Mouse (Mus musculus): Measurements from ENCODE around the gene Abcg4. TPM values are rescaled to one million over a fixed set of nuclear protein-coding genes. Genes with fewer than 3 reads are reported as not detected.

Gene Abcg4
- polyA plus RNA-seq, 1 experiment, result 0.89 TPM

- H3K27ac ChIP-seq (ENCODE audit: control insufficient read depth, insufficient read depth, low read depth, low read length), result no peak overlapping the region
- no peaks in the 10 kb centered on the region for H3K36me3 ChIP-seq (ENCODE audit: control insufficient read depth, insufficient read depth, low read length)
- H3K27me3 ChIP-seq (ENCODE audit: control insufficient read depth, insufficient read depth, low read length), result no peaks in the 10 kb centered on the region
- peaks cover 15% of the 10 kb centered on the region for H3K4me1 ChIP-seq (ENCODE audit: control insufficient read depth, insufficient read depth, low read length)
- peak; percentile 31; the same call in 1 of the 2 replicates for TF ChIP-seq CTCF (IDR thresholded peaks at IDR 0.05; ENCODE audit: control insufficient read depth, insufficient read depth, insufficient replicate concordance, low read depth, low read length)
- no peak for TF ChIP-seq POLR2A (IDR thresholded peaks at IDR 0.05; ENCODE audit: control insufficient read depth, low read depth, low read length)
- H3K4me3 ChIP-seq (ENCODE audit: control insufficient read depth, low read depth, low read length), result no peak overlapping the region
Observed at GRCm38 (mm10) chr9:44269077-44269476, 19.3 kb downstream of the Abcg4 start.

DNA sequence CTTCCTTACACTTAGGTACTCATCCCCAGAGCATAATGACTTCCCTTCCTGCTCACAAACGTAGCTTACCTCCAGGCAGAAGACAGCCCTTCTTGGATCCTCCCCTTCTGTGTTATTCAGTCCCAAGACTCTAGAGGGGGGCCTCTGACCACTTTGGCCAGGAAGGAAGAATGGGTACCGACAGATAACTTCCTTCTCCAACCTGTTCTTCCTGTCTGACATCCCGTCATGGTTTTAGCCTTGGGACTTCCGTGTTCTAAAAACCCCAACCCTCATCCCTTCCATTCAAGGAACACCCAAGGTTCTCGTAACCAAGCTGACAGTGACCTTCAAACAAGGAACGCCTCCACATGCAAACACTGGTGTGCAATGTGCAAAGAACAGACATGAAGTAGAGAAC, 20.0 kb downstream of the Abcg4 start, which contains the start of gene Nlrx1:
TSS of gene Nlrx1 (minus strand) at position 168 of the 400 bp plus-strand sequence.
- Histone ChIP-seq H3K27ac (ENCODE audit: control insufficient read depth, insufficient read depth, low read depth, low read length) (peak within 1 kb of the TSS; percentile 69), H3K36me3 (ENCODE audit: control insufficient read depth, insufficient read depth, low read length) (no peaks in the 10 kb centered on the region), H3K4me3 (ENCODE audit: control insufficient read depth, low read depth, low read length) (peak within 1 kb of the TSS; percentile 79), H3K27me3 (ENCODE audit: control insufficient read depth, insufficient read depth, low read length) (no peaks in the 10 kb centered on the region), H3K4me1 (ENCODE audit: control insufficient read depth, insufficient read depth, low read length) (peaks cover 21% of the 10 kb centered on the region)
- TF ChIP-seq POLR2A (IDR thresholded peaks at IDR 0.05; ENCODE audit: control insufficient read depth, low read depth, low read length) (no peak), CTCF (IDR thresholded peaks at IDR 0.05; ENCODE audit: control insufficient read depth, insufficient read depth, insufficient replicate concordance, low read depth, low read length) (no peak)

DNA sequence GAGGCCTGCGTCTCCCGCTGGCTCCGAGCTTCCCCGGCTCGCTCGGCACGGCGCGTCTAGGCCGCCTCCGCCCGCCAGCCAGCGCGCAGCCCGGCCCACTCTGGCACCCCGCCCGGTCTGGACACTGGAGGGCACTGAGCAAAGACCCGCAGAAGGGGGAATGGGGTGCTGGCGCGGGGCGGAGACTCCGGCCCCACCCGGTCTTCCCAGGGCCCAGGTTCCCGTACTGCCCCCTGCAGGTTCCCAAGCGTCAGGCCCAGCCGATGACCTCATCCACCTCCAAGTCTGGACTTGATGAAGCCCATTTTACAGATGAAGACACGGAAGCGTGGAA, 20.4 kb downstream of the Abcg4 start:
- Histone ChIP-seq H3K36me3 (ENCODE audit: control insufficient read depth, insufficient read depth, low read length) (no peaks in the 10 kb centered on the region), H3K27ac (ENCODE audit: control insufficient read depth, insufficient read depth, low read depth, low read length) (peak overlapping the region; percentile 69), H3K4me3 (ENCODE audit: control insufficient read depth, low read depth, low read length) (peak overlapping the region; percentile 79), H3K27me3 (ENCODE audit: control insufficient read depth, insufficient read depth, low read length) (no peaks in the 10 kb centered on the region), H3K4me1 (ENCODE audit: control insufficient read depth, insufficient read depth, low read length) (peaks cover 22% of the 10 kb centered on the region)
- TF ChIP-seq POLR2A (IDR thresholded peaks at IDR 0.05; ENCODE audit: control insufficient read depth, low read depth, low read length) (0 out of 2 replicates have a peak, but pooled peaks have one; percentile 25), CTCF (IDR thresholded peaks at IDR 0.05; ENCODE audit: control insufficient read depth, insufficient read depth, insufficient replicate concordance, low read depth, low read length) (peak; percentile 54; the same call in 1 of the 2 replicates)

DNA sequence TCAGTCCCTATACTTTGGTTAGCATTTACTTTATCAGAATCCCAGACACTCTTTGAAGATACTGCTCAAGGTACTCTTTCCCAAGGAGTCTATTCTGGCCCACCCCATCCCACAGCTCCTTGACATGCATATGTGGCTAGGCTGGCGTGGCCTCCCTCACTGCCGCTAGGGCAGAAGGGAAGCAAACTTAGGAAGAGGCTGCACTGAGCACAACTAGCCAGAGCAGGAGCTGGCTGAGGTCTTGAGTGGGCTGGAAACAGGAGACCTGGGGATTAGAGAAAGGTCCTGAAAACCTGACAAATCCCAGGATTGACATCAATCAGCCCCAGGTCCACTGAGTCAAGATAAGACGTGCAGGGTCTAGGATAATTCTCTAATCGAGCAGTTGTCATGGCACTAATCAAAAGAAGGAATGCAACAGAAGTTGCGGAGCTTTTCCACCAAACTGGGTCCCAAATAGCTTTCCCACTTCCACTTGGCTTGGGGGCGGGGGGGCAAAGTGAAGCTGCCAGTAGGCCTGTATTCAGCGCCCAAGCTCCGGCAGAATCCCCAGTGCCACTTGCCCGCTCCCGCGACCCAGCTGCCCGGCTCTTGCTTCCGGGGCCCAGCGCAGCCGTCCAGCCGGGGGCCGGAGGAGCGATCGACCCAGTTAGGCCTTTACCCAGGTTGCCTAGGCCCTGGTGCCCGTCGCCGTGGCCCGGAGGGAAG, 20.9 kb downstream of the Abcg4 start:
- Histone ChIP-seq H3K4me3 (ENCODE audit: control insufficient read depth, low read depth, low read length) (peak overlapping the region; percentile 79), H3K36me3 (ENCODE audit: control insufficient read depth, insufficient read depth, low read length) (no peaks in the 10 kb centered on the region), H3K4me1 (ENCODE audit: control insufficient read depth, insufficient read depth, low read length) (peaks cover 22% of the 10 kb centered on the region), H3K27ac (ENCODE audit: control insufficient read depth, insufficient read depth, low read depth, low read length) (peak overlapping the region; percentile 69), H3K27me3 (ENCODE audit: control insufficient read depth, insufficient read depth, low read length) (no peaks in the 10 kb centered on the region)
- TF ChIP-seq POLR2A (IDR thresholded peaks at IDR 0.05; ENCODE audit: control insufficient read depth, low read depth, low read length) (no peak), CTCF (IDR thresholded peaks at IDR 0.05; ENCODE audit: control insufficient read depth, insufficient read depth, insufficient replicate concordance, low read depth, low read length) (no peak)

DNA sequence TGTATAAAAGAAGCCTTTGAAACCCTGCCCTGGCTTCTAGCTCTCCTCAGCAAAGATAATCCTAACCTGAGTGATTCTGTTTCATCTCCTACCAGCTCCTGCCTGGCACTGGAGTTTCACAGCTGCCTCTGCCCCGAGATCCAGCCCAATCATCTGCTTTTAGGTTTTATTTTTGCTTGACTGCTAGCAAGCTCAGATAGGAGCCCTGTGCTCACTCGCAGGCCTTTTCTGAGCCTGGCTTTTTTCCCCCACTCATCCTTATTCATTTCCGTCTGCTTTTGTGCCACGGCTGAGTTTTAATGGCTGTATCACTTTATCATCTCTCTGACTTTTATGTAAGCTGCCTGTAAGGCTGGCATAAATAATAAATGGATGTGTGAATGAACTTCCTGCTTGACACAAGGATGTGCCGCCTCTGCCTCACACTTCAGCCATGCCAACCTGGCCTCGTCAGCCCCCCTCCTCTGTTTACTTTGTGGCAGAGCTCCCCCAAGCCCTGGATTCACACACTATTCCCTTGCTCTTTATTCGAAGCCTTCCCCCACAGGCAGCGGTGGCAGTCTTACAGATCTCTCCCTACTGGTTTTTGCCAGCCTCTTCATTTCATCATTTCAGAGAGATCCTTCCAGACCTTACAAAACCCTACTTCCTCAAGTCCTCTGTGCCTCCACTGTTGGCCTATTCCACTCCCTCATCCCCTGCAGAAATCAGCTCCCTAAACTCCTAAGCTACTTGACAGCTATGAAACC, 21.8 kb downstream of the Abcg4 start:
- no peaks in the 10 kb centered on the region for H3K27me3 ChIP-seq (ENCODE audit: control insufficient read depth, insufficient read depth, low read length)
- H3K4me3 ChIP-seq (ENCODE audit: control insufficient read depth, low read depth, low read length), result no peak overlapping the region
- TF ChIP-seq CTCF (IDR thresholded peaks at IDR 0.05; ENCODE audit: control insufficient read depth, insufficient read depth, insufficient replicate concordance, low read depth, low read length) (no peak), POLR2A (IDR thresholded peaks at IDR 0.05; ENCODE audit: control insufficient read depth, low read depth, low read length) (no peak)
- no peaks in the 10 kb centered on the region for H3K36me3 ChIP-seq (ENCODE audit: control insufficient read depth, insufficient read depth, low read length)
- H3K4me1 ChIP-seq (ENCODE audit: control insufficient read depth, insufficient read depth, low read length), result peaks cover 22% of the 10 kb centered on the region
- H3K27ac ChIP-seq (ENCODE audit: control insufficient read depth, insufficient read depth, low read depth, low read length), result no peak overlapping the region

- TF ChIP-seq POLR2A (IDR thresholded peaks at IDR 0.05; ENCODE audit: control insufficient read depth, low read depth, low read length) (no peak), CTCF (IDR thresholded peaks at IDR 0.05; ENCODE audit: control insufficient read depth, insufficient read depth, insufficient replicate concordance, low read depth, low read length) (no peak)
- Histone ChIP-seq H3K27ac (ENCODE audit: control insufficient read depth, insufficient read depth, low read depth, low read length) (no peak overlapping the region), H3K27me3 (ENCODE audit: control insufficient read depth, insufficient read depth, low read length) (no peaks in the 10 kb centered on the region), H3K4me3 (ENCODE audit: control insufficient read depth, low read depth, low read length) (no peak overlapping the region), H3K36me3 (ENCODE audit: control insufficient read depth, insufficient read depth, low read length) (no peaks in the 10 kb centered on the region), H3K4me1 (ENCODE audit: control insufficient read depth, insufficient read depth, low read length) (peaks cover 11% of the 10 kb centered on the region)
Observed at GRCm38 (mm10) chr9:44261388-44261787, 27.0 kb downstream of the Abcg4 start.

DNA sequence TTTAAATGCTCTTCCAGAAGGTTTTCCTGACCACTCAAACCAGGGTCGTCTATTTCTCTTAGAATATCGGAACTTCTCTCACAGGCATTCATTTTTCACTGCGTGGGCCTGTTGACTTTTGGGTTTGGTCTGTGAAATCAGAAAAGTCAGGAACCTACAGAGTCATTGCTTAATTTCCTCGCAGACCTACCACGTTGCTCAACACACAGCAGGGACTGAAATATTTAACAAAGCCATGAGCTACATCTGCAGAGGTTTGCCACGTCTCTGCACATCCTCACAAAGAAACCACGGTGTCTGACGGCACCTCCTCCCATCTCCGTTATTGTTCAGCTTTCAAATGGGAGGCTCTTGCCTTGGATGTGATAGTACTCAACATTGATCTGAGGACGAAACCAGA, 29.4 kb downstream of the Abcg4 start:
- no peaks in the 10 kb centered on the region for H3K36me3 ChIP-seq (ENCODE audit: control insufficient read depth, insufficient read depth, low read length)
- peaks cover 14% of the 10 kb centered on the region for H3K4me1 ChIP-seq (ENCODE audit: control insufficient read depth, insufficient read depth, low read length)
- TF ChIP-seq POLR2A (IDR thresholded peaks at IDR 0.05; ENCODE audit: control insufficient read depth, low read depth, low read length) (no peak), CTCF (IDR thresholded peaks at IDR 0.05; ENCODE audit: control insufficient read depth, insufficient read depth, insufficient replicate concordance, low read depth, low read length) (no peak)
- H3K4me3 ChIP-seq (ENCODE audit: control insufficient read depth, low read depth, low read length), result no peak overlapping the region
- no peaks in the 10 kb centered on the region for H3K27me3 ChIP-seq (ENCODE audit: control insufficient read depth, insufficient read depth, low read length)
- H3K27ac ChIP-seq (ENCODE audit: control insufficient read depth, insufficient read depth, low read depth, low read length), result no peak overlapping the region

Measured in testis, adult 2 months (tissue).